Mouse (Mus musculus): ENCODE measurements around the gene 2410002F23Rik. TPM values are rescaled to one million over a fixed set of nuclear protein-coding genes. Genes with fewer than 3 reads are reported as not detected.

The 2410002F23Rik gene
- polyA plus RNA-seq (2012; fragmentation: generic; extraction: Trizol) = 10 to 100 TPM; 21.2 to 41.3 TPM

GRCm38 (mm10) chr7:44246055-44246983, at the start of gene 2410002F23Rik, which contains the start of gene 1700028J19Rik:
TSS of gene 2410002F23Rik (plus strand) at chr7:44246722.
TSS of gene 1700028J19Rik (minus strand) at chr7:44246695.

GRCm38 (mm10) chr7:44197891-44198290, 48.6 kb upstream of the 2410002F23Rik start, which contains the start of gene Klk1b3:
TSS of gene Klk1b3 (plus strand) at chr7:44198191.

GRCm38 (mm10) chr7:44207135-44207534, 39.4 kb upstream of the 2410002F23Rik start, which contains the start of gene Klk1b4:
TSS of gene Klk1b4 (plus strand) at chr7:44207435.

GRCm38 (mm10) chr7:44215645-44216044, 30.9 kb upstream of the 2410002F23Rik start, which contains the start of gene Klk1b5:
TSS of gene Klk1b5 (plus strand) at chr7:44215945.

DNA sequence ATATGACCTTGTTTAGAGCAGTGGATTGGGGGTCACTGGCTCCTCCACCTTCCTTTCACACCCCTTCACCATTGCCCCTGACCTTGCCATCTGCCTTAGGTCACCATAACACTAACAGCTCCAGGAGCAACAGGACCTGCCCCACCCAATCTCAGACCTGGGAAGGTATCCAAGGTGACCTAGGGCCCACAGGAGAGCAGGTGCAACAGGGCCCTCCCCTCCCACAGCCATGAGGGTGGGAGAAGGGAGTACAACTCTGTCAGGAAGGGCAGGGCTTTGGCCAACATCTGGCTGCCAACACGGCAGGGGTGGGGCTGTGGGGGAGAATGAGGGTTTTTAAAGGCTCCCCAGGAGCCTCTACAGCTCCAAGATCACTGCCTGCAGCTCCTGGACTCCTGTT, 21.4 kb upstream of the 2410002F23Rik start, which contains the start of gene Klk1:
Klk1 (plus strand) TSS at position 285 of the 400 bp plus-strand sequence.

DNA sequence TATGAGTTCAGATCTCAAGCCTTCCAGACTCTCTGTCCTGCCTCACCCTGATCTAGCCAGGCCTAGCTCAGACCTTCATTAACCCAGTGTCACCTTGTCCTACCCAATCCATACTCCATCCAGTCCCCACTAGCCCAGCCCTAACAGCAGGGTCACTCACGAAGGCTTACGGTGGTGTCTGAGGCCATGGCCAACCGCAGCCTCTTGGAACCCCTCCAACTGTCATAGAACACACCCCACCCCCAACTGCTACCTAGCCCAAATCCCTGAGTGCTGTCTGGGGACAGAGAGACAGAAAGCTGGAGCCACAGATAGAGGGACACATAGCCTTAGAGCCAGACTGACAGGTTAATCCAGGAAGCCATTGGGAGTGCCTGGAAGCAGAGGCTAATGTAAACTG, 10.6 kb upstream of the 2410002F23Rik start, which contains the start of gene Gm36864:
Gm36864 (plus strand) TSS at position 269 of the 400 bp plus-strand sequence.

DNA sequence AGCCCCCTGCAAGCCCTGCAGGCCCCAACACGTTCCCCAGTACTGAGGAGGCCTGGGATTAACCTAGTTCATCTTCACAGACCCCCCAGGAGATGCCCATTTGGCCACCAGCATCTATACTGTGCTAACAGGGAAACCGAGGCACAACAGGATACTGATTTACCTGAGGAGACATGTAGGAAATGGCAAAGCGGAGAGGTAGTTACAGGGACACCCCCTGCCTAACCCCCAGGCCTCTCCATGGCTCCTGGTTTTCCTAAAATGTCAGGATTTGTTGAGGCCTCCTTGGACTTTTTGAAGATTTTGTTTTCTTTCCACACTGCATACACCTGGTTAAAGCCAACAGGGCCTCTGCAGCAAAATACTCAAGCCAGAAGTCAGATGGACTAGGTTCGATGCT, 10.8 kb downstream of the 2410002F23Rik start, which contains the start of gene Acp4:
Acp4 (minus strand) TSS at position 101 of the 400 bp plus-strand sequence.

DNA sequence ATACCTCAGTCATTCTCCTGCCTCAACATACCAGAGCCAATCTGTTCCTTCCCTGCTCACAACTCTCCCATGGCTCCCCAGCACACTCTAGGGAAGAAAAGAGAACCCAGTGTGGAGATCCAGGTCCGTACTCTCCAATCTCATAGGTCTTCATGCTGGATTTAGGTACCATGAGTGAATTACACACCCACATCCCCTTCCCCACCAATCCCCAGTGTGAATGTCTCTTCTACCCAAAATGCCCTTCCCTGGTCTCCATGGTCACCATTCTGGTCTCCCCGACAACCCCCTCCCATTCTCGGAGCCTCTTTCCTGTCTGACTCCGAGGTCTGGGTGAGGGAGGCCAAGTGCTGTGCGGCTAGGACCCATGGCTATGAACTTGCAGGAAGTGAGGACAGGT, 14.6 kb downstream of the 2410002F23Rik start, which contains the start of gene Gm15517:
Gm15517 (plus strand) TSS at position 301 of the 400 bp plus-strand sequence.

Other genes with a start within 250 kb of the 2410002F23Rik start
- not detected for gene Klk1b26, start 234.6 kb upstream of the 2410002F23Rik start, polyA plus RNA-seq (2012; fragmentation: generic; extraction: Trizol)
- not detected for gene Klk1b27, start 194.4 kb upstream of the 2410002F23Rik start, polyA plus RNA-seq (2012; fragmentation: generic; extraction: Trizol)
- not detected for gene Klk1b21, start 144.4 kb upstream of the 2410002F23Rik start, polyA plus RNA-seq (2012; fragmentation: generic; extraction: Trizol)
- under 1 TPM in 1 of 2 experiments, not detected in 1; 0.44 TPM for gene Klk1b22, start 134.0 kb upstream of the 2410002F23Rik start, polyA plus RNA-seq (2012; fragmentation: generic; extraction: Trizol)
- not detected for gene Klk1b16, start 110.0 kb upstream of the 2410002F23Rik start, polyA plus RNA-seq (2012; fragmentation: generic; extraction: Trizol)
- gene Klk1b24, start 58.5 kb upstream of the 2410002F23Rik start, polyA plus RNA-seq (2012; fragmentation: generic; extraction: Trizol) = under 1 TPM in 1 of 2 experiments, not detected in 1; 0.08 TPM
- not detected for gene Klk1b3, start 48.5 kb upstream of the 2410002F23Rik start, polyA plus RNA-seq (2012; fragmentation: generic; extraction: Trizol)
- gene Klk1b4, start 39.3 kb upstream of the 2410002F23Rik start, polyA plus RNA-seq (2012; fragmentation: generic; extraction: Trizol) = not detected
- gene Klk1b5, start 30.8 kb upstream of the 2410002F23Rik start, polyA plus RNA-seq (2012; fragmentation: generic; extraction: Trizol) = not detected
- gene Klk1, start 21.4 kb upstream of the 2410002F23Rik start, polyA plus RNA-seq (2012; fragmentation: generic; extraction: Trizol) = not detected
- not detected for gene Gm36864, start 10.5 kb upstream of the 2410002F23Rik start, polyA plus RNA-seq (2012; fragmentation: generic; extraction: Trizol)
- gene 1700028J19Rik, start within 50 bp of the 2410002F23Rik start, polyA plus RNA-seq (2012; fragmentation: generic; extraction: Trizol) = under 1 TPM; 0.89 to 0.97 TPM
- gene Acp4, start 10.7 kb downstream of the 2410002F23Rik start, polyA plus RNA-seq (2012; fragmentation: generic; extraction: Trizol) = under 1 TPM in 1 of 2 experiments, not detected in 1; 0.04 TPM
- gene Gm15517, start 14.7 kb downstream of the 2410002F23Rik start, polyA plus RNA-seq (2012; fragmentation: generic; extraction: Trizol) = not detected
- 1 to 10 TPM in 1 of 2 experiments, under 1 TPM in 1; 0.39 to 2.5 TPM for gene Clec11a, start 60.2 kb downstream of the 2410002F23Rik start, polyA plus RNA-seq (2012; fragmentation: generic; extraction: Trizol)
- gene Shank1, start 63.5 kb downstream of the 2410002F23Rik start, polyA plus RNA-seq (2012; fragmentation: generic; extraction: Trizol) = under 1 TPM in 1 of 2 experiments, not detected in 1; 0.07 TPM
- gene Syt3, start 137.4 kb downstream of the 2410002F23Rik start, polyA plus RNA-seq (2012; fragmentation: generic; extraction: Trizol) = under 1 TPM; 0.01 to 0.21 TPM
- gene 1700008O03Rik, start 139.1 kb downstream of the 2410002F23Rik start, polyA plus RNA-seq (2012; fragmentation: generic; extraction: Trizol) = under 1 TPM; 0.04 to 0.28 TPM
- gene Lrrc4b, start 182.3 kb downstream of the 2410002F23Rik start, polyA plus RNA-seq (2012; fragmentation: generic; extraction: Trizol) = under 1 TPM; 0.01 to 0.22 TPM
- not detected for gene Aspdh, start 218.7 kb downstream of the 2410002F23Rik start, polyA plus RNA-seq (2012; fragmentation: generic; extraction: Trizol)
- 100 to 1,000 TPM; 107 to 119 TPM for gene Josd2, start 221.3 kb downstream of the 2410002F23Rik start, polyA plus RNA-seq (2012; fragmentation: generic; extraction: Trizol)
- 100 to 1,000 TPM in 1 of 2 experiments, 10 to 100 TPM in 1; 94.2 to 161 TPM for gene Emc10, start 249.8 kb downstream of the 2410002F23Rik start, polyA plus RNA-seq (2012; fragmentation: generic; extraction: Trizol)
- gene Fam71e1, start 249.9 kb downstream of the 2410002F23Rik start, polyA plus RNA-seq (2012; fragmentation: generic; extraction: Trizol) = 1 to 10 TPM; 2.9 to 7.9 TPM